Mouse (Mus musculus) heart, adult 9 months (tissue): ENCODE measurements around the gene Fabp1.

ENCODE experiments used
- DNase-seq, 2 experiments: peaks; one replicate each; pipeline ENCODE4 v3.0.0; 2022; ENCODE audit warnings: low spot score in 2 of 2

Gene Fabp1

DNA sequence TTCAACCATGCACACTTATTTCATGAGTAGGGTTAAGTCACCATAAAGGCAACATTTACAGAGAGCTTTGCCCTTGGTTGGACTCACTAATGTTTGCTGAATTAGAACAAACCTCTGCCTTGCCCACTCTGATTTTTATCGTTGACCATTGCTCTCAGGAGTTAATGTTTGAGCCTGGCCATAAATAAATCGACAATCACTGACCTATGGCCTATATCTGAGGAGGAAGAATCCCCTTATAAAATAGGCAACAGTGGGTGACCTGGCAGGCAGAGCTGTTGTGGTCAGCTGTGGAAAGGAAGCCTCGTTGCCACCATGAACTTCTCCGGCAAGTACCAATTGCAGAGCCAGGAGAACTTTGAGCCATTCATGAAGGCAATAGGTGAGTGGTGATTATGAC, at the start of gene Fabp1:
Gene Fabp1, plus strand, starts transcription at position 216 of the 400 bp plus-strand sequence.
- no peak for DNase-seq

DNA sequence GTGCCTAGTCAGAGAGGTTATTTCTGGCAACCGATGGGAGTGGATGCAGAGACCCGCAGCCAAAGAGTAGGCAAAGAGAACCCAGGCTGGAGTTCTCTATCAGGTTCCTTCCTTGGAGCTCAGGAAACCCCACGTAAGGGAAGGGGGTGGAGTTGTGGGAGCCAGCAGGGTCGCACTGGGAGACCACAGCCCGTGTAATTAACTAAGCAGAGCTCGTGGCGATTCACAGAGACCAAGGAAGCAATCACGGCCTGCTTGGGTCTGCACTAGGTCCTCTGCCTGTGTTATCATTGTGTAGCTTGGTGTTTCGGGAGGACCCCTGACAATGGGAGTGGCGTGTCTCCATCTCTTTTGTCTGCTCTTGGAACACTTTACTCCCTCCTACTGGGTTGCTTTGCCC, 48.5 kb upstream of the Fabp1 start:
- DNase-seq: no peak

- no peak for DNase-seq
Observed at GRCm38 (mm10) chr6:71153486-71153885, 46.1 kb upstream of the Fabp1 start.

DNA sequence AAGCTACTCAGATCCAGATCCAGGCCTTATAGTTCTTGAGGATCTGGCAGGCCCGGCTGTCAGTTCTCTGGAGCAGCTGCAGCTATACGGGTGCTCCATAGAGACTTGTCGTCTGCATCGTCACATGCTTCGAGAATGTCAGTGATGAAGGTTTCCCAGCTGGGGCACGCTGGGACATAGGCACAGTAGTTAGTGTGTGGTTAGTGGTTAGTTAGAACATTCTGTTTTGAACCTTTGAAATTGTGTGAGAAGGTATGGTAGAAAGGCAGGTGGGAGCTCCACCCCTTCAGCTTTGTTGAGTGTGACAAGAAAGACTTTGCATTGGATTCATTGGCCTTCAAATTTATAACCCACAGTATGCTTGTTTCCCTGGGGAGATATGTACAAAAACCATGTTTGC, 44.8 kb upstream of the Fabp1 start:
- DNase-seq: no peak

DNA sequence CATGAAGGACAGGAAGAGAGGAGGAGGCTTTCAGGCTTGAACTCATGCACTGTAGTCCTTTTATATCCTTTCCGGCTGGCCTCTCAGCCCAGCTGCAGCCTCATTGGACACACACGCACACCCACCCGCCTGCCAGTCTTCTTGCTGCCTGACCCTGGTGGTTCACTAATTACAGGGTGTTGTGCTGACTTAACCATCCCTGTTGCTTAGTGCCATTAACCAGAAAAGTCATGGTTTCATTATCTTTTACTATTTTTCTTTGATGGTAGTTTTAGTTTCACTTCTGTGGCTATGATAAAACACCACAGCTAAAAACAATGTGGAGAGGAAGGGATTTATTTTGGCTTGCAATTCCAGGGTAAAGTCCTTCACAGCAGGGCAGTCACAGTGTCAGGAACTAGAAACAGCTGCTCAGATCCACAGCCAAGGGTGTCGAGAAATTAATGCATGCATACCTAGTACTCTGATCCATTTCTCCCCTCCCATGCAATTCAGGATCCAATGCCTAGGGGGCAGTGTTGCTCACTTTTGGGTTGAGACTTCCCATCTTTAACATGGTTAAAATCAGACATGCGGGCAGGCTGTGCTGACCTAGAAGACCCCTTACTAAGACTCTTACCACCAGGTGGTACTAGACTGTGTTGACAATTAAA, 42.8 kb upstream of the Fabp1 start:
- DNase-seq: no peak

DNA sequence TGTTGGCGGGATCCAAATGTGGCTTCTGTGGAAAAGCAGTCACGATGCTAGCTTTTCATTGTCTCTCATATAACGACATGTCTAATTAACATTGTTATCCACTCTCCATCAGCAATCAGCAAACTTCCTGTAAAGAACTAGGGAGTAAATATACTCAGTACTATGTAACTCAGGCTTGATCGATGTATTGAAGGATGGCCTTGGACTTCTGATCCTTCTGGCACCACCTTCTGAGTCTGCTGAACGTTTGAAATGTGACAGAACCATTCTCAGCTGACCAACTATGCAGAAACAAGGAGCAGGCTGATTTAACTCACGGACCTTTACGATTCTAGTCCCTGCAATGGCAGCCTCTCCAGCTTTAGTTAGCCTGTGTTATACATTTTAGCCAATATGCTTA, 38.3 kb upstream of the Fabp1 start:
- no peak for DNase-seq

GRCm38 (mm10) chr6:71162269-71162668, 37.4 kb upstream of the Fabp1 start:
- no peak for DNase-seq

GRCm38 (mm10) chr6:71164394-71164793, 35.2 kb upstream of the Fabp1 start:
- no peak for DNase-seq

- peak in 1 of 2 experiments; percentile 12 for DNase-seq
Observed at GRCm38 (mm10) chr6:71166551-71167169, 33.0 kb upstream of the Fabp1 start.

DNA sequence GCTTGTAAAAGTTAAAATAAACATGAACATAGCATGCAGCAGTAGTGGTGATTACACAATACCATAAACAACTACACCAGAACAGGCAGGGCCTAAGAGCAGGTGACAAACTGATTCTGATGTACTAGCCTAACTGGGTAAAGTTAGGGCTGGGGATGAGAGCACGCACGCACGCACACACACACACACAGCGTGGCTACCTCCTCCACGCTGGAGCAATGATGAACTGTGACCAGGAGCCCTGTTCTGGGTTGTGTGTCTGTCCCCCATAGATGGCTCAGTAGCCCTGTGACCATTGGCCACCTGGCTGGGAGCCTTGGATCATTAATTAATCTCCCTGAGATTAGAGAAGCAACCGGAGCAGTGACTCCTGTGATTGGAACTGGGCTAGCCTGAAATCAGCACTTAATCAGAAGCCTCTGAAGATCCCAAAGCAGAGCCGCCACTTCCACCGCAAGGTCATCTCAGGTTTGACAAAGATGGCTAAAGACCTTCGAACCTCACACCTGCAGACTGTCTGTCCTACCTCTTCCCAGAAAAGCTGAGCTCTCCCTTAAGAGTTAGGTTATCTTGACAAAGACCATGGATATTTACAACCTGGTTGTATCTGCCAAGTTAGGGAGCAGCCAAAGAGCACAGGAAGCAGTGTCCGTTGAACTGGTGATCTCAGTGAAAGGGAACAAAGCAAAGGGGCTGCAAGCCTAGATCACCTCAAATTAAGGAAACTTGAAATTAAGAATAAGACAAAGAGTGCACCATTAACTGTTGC, 26.6 kb upstream of the Fabp1 start:
- no peak for DNase-seq

DNA sequence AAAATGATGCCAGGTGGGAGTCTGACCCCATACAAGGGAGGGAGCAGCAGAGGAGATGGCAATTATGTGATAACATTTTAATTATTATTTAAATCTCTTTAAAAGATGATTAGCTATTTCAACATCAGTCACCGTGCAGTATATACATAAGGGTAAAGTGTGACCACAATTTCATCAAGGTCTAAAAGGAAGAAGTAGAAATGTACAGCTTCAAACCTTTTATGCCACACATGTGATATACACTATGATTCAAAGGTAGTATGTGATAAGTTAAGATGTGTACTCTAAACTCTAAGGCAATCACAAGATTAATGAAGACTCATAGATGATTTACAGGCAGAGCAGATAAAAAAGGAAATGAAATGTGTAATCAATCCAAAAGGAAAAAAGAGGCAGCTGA, 19.0 kb upstream of the Fabp1 start:
- DNase-seq: no peak

DNA sequence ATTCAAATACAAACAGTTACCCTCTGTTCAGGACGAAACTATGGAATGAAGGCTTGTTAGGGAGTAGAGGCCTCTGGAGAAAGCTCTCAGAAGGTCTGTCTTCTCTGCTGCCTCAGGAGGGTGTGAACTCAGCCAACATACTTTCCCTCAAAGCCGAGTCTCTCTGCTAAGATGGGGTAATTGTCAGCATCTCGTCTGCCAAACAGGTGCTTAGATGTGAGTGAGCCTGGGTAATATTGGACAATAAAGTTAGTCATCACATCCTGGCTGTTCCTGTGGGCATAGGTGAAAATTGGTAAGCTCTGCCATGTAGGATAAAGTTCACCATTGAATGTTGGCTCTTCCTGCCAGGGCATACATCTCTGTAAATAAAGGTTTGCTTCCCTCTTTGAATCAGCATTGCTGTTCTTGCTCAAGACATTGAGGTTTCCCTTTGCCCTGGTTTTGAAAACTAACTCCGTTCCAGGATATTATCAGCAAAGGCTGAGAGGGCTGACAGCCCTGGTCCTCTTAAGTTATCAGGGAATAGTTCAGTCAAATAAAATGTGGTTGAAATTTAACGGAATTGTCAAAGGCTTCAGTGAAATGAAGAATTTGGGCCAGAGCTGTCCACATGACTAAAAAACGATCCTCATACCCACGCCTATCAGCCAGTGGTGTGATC, 14.6 kb upstream of the Fabp1 start:
- no peak for DNase-seq

DNA sequence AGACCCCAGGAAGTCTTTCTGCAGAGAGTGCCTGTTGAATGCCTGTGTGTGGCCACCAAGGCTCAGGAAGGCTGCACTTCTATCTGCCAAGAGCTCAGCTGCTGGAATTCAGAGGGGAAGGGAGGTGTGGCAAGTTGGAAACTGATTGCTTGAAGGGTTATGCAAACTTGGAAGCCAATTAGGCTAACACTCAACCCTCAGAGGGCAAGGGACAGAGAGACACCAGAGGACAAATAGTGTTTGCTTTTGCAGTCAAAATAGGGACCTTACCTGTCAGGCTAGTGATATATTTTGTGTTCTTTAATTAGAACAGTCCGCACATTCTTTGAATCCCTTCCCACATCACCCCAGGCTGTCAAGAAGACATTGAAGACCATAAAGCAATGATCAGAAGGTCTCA, 10.0 kb upstream of the Fabp1 start:
- DNase-seq: no peak

DNA sequence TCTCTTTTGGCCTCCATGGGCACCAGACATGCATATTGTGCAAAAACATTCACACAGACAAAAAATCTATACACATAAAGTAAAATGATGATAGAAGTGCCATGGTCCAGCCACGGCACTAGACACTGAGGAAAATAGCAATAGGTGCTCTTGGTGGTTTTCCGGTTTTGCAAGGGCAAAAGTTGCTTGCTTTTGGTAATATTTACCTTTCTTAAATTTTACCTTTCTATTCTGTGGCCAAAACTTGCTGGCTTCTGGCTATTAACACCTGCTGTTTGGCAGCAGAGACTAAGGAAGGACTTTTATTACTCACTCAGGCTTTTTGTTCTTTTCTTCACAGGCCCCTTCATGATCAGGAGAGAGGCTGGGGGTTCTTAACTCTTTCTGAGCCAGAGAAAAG, 9.1 kb upstream of the Fabp1 start:
- no peak for DNase-seq

- DNase-seq: no peak
Observed at GRCm38 (mm10) chr6:71193151-71193740, 6.4 kb upstream of the Fabp1 start.

- DNase-seq: no peak
Observed at GRCm38 (mm10) chr6:71196107-71196506, 3.5 kb upstream of the Fabp1 start.

DNA sequence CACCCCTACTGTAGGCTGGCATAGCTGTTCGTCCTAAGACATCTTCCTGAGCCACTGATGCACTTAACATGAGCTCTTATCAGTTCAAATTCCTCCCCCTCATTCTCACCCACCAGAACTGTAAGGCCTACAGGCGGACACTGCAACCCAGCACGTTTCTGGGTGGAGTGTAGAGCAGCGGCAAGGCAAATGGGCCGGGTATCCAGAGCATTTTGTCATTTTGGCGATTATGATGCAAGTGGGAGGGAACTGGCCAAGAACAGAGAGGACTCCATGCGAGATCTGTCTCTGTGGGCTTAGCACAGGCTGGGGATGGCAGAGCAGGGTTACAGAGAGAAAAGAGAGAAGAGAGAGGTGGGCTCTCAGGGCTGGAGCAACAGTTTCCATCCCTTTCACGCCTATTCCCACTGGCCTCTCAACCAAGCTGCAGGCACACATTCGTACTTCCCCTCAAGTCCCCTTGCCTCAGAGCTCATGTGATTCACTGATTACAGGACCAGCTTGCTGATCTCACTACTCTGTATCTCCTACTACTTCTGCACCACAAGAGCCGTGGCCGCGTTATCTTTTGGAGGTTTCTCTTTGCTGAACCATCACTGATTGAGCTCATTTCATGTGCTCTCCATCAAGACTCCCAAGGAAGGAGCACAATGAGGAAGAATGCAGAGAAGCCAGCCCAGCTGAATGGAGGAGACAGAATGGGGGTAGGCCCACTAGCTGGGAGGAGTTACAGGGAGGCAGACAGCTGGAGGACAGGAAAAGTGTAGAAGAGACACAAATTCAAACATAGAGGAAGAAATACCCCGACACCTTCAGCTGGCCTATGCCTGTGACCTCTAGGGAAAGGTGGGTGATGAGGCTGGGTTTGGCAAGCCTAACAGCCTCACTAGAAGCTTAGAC, 1.7 kb upstream of the Fabp1 start:
- no peak for DNase-seq

- no peak for DNase-seq
Observed at GRCm38 (mm10) chr6:71201925-71202324, 2.3 kb downstream of the Fabp1 start.

DNA sequence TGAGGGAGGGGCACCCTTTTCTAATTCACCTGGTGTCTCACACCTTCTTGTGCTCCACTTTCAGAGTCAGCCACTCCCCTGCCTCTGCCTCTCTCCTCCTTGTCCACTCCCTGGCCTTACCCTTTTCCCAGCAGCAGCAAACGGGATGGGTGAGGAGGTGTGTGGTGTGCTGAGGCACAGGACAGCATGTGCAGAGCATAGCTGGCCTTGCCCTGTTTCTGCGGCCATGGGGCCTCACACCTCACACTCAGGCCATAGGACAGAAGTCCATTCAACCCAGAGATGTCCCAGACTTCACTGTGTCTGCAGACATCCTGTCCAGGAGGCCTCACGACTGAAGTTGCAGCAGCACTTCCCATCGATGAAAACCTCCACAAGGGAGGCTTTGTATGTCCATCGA, 4.0 kb downstream of the Fabp1 start:
- no peak for DNase-seq

DNA sequence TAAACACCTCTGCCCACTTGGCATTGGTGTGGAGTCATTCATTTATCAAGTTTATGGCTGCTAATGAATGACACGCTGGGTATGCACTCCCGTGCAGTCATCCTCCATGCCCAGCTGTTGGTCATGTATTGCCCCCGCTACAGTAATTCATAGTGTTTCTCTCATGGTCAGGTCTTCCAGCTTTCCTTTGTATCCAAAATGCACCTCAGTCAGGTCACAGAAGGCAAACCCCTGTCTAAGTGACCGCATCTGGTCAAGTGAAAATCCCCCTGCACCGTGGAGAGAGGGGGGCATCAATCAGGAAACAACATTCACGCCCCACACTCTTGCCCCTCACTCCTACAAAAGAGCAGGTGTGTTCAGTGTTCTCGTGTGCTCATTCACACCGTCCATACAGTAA, 4.5 kb downstream of the Fabp1 start:
- DNase-seq: no peak

- no peak for DNase-seq
Observed at GRCm38 (mm10) chr6:71208691-71209090, 9.1 kb downstream of the Fabp1 start.
